Mouse (Mus musculus): ENCODE data around the gene Slc39a5. TPM values are rescaled to one million over a fixed set of nuclear protein-coding genes. Genes with fewer than 3 reads are reported as not detected.

The Slc39a5 gene
- total and polyA plus RNA-seq, 3 experiments, result not detected

DNA sequence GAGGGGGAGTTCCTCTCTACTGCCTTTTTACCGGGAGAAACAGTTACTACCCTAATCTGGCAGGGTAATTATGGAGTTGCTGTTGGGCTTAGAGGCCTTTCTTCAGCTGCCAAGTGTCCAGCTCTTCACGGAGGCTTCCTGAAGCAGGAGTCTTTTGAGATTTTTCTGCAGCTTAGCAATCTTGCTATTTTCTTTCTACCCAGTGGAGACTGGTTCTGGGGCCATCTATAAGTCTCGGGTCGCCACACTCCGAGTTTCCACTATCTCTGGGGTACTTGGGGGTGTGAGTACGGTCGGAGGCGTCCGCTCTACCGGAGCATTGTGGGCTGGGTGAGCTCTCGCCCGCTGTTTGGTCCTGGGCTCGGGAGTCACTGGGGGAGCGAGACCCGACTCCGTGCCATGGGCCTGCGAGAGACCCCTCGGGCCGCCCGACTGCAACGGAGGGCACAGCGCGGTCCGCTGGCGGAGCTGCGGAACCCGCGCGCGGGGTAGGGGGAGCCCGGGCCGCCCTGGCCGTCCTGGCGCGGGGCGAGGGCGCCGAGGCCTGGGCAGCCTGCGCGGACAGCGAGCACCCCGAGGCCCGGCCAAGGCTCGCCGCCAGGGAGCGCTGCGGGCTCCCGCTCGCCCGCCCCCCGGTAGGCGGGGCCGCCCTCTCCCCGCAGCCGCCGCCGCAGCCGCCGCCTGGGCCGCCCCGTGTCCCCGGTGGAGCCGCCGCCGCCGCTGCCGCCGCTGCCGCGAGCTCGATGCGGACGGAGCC lies 24.4 kb downstream of the Slc39a5 start, which contains the start of gene Ankrd52:
TSS of gene Ankrd52 (plus strand) at position 661 of the 757 bp plus-strand sequence.
- Histone ChIP-seq H3K4me3 (ENCODE audit: low read depth, low read length) (peak within 1 kb of the TSS; percentile 88), H3K4me1 (ENCODE audit: insufficient read depth, low read depth, low read length) (peaks cover 53% of the 10 kb centered on the region), H3K36me3 (replicated peaks) (peaks cover 36% of the 10 kb centered on the region), H3K27me3 (ENCODE audit: insufficient read depth, low read length) (no peaks in the 10 kb centered on the region), H3K9me3 (replicated peaks) (no peaks in the 10 kb centered on the region)
- DNase-seq (ENCODE audit: low spot score), result peak; percentile 95
- peak; percentile 12; the same call in 1 of the 2 replicates for ATAC-seq (ENCODE audit: extremely low read depth, insufficient number of reproducible peaks, low FRiP score, poor library complexity, severe bottlenecking)
- TF ChIP-seq CTCF (IDR thresholded peaks at IDR 0.05; ENCODE audit: low read depth, low read length) (peak; percentile 30; the same call in 1 of the 2 replicates), GATA1 (IDR thresholded peaks at IDR 0.05; ENCODE audit: borderline replicate concordance, low read length) (no peak)

GRCm38 (mm10) chr10:128376099-128376454 lies 25.0 kb downstream of the Slc39a5 start:
- TF ChIP-seq GATA2 (IDR thresholded peaks at IDR 0.05; ENCODE audit: borderline replicate concordance, low read depth, low read length), result no peak
- no peak for TF ChIP-seq POLR2AphosphoS5 (IDR thresholded peaks at IDR 0.05; ENCODE audit: insufficient replicate concordance, low read depth, low read length)
- TF ChIP-seq GATA1 (IDR thresholded peaks at IDR 0.05; ENCODE audit: borderline replicate concordance, low read length), result no peak
- TF ChIP-seq CTCF (IDR thresholded peaks at IDR 0.05; ENCODE audit: low read depth, low read length), result no peak
- TF ChIP-seq TAL1 (conservative IDR thresholded peaks at IDR 0.05; ENCODE audit: low read depth, low read length), result no peak
- H3K27me3 ChIP-seq (ENCODE audit: insufficient read depth, low read length), result no peaks in the 10 kb centered on the region
- H3K4me1 ChIP-seq (ENCODE audit: insufficient read depth, low read depth, low read length), result peaks cover 53% of the 10 kb centered on the region
- DNase-seq (ENCODE audit: low spot score) (no peak), ATAC-seq (ENCODE audit: extremely low read depth, insufficient number of reproducible peaks, low FRiP score, poor library complexity, severe bottlenecking) (no peak)
- H3K36me3 ChIP-seq (replicated peaks), result peaks cover 31% of the 10 kb centered on the region
- no peaks in the 10 kb centered on the region for H3K9me3 ChIP-seq (replicated peaks)
- H3K4me3 ChIP-seq (ENCODE audit: low read depth, low read length), result peak overlapping the region; percentile 88; the same call in 1 of the 2 replicates

- Histone ChIP-seq H3K4me3 (ENCODE audit: low read depth, low read length) (no peak overlapping the region), H3K36me3 (replicated peaks) (peaks cover 15% of the 10 kb centered on the region), H3K4me1 (ENCODE audit: insufficient read depth, low read depth, low read length) (peaks cover 57% of the 10 kb centered on the region), H3K9me3 (replicated peaks) (no peaks in the 10 kb centered on the region), H3K27me3 (ENCODE audit: insufficient read depth, low read length) (no peaks in the 10 kb centered on the region)
- DNase-seq (ENCODE audit: low spot score) (no peak), ATAC-seq (ENCODE audit: extremely low read depth, insufficient number of reproducible peaks, low FRiP score, poor library complexity, severe bottlenecking) (no peak)
- TF ChIP-seq GATA1 (IDR thresholded peaks at IDR 0.05; ENCODE audit: borderline replicate concordance, low read length) (no peak), POLR2AphosphoS5 (IDR thresholded peaks at IDR 0.05; ENCODE audit: insufficient replicate concordance, low read depth, low read length) (no peak), GATA2 (IDR thresholded peaks at IDR 0.05; ENCODE audit: borderline replicate concordance, low read depth, low read length) (no peak), TAL1 (conservative IDR thresholded peaks at IDR 0.05; ENCODE audit: low read depth, low read length) (no peak), CTCF (IDR thresholded peaks at IDR 0.05; ENCODE audit: low read depth, low read length) (no peak)
Observed at GRCm38 (mm10) chr10:128374393-128374792, 26.6 kb downstream of the Slc39a5 start.

- DNase-seq (ENCODE audit: low spot score), result no peak
- Histone ChIP-seq H3K4me3 (ENCODE audit: low read depth, low read length) (no peak overlapping the region), H3K9me3 (replicated peaks) (no peaks in the 10 kb centered on the region), H3K27me3 (ENCODE audit: insufficient read depth, low read length) (no peaks in the 10 kb centered on the region), H3K36me3 (replicated peaks) (peaks cover 3% of the 10 kb centered on the region), H3K4me1 (ENCODE audit: insufficient read depth, low read depth, low read length) (peaks cover 55% of the 10 kb centered on the region)
- ATAC-seq (ENCODE audit: extremely low read depth, insufficient number of reproducible peaks, low FRiP score, poor library complexity, severe bottlenecking), result peak; percentile 25; the same call in 1 of the 2 replicates
- TF ChIP-seq CTCF (IDR thresholded peaks at IDR 0.05; ENCODE audit: low read depth, low read length) (no peak), TAL1 (conservative IDR thresholded peaks at IDR 0.05; ENCODE audit: low read depth, low read length) (no peak), POLR2AphosphoS5 (IDR thresholded peaks at IDR 0.05; ENCODE audit: insufficient replicate concordance, low read depth, low read length) (no peak), GATA1 (IDR thresholded peaks at IDR 0.05; ENCODE audit: borderline replicate concordance, low read length) (no peak), GATA2 (IDR thresholded peaks at IDR 0.05; ENCODE audit: borderline replicate concordance, low read depth, low read length) (no peak)
Observed at GRCm38 (mm10) chr10:128372989-128373748, 27.9 kb downstream of the Slc39a5 start.

GRCm38 (mm10) chr10:128372142-128372541 lies 28.9 kb downstream of the Slc39a5 start:
- peaks cover 56% of the 10 kb centered on the region for H3K4me1 ChIP-seq (ENCODE audit: insufficient read depth, low read depth, low read length)
- no peak for DNase-seq (ENCODE audit: low spot score)

DNA sequence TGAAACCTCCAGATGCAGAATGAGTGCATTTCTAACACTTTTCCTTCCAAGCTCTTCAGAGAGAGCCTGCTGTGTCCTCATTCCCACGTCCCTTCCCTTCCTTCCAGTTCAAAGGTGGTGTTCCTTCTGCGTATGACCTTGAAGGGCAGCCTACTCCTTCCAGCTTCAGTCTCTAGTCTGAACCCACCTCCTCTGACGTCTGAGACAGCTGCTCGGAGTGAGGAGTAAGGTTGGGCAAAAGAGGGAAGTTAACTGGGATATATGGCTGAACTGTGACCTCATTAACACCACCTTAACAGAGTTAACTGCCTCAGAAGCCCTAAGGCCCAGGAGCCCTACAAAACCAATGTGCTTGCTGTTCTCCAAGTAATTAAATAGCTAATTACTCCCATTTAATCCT lies 30.4 kb downstream of the Slc39a5 start:
- peaks cover 9% of the 10 kb centered on the region for H3K36me3 ChIP-seq (replicated peaks)
- H3K9me3 ChIP-seq (replicated peaks), result no peaks in the 10 kb centered on the region
- no peak for ATAC-seq (ENCODE audit: extremely low read depth, insufficient number of reproducible peaks, low FRiP score, poor library complexity, severe bottlenecking)
- no peak overlapping the region for H3K4me3 ChIP-seq (ENCODE audit: low read depth, low read length)
- H3K4me1 ChIP-seq (ENCODE audit: insufficient read depth, low read depth, low read length), result peaks cover 57% of the 10 kb centered on the region
- TF ChIP-seq GATA2 (IDR thresholded peaks at IDR 0.05; ENCODE audit: borderline replicate concordance, low read depth, low read length) (no peak), CTCF (IDR thresholded peaks at IDR 0.05; ENCODE audit: low read depth, low read length) (no peak), TAL1 (conservative IDR thresholded peaks at IDR 0.05; ENCODE audit: low read depth, low read length) (no peak), GATA1 (IDR thresholded peaks at IDR 0.05; ENCODE audit: borderline replicate concordance, low read length) (no peak), POLR2AphosphoS5 (IDR thresholded peaks at IDR 0.05; ENCODE audit: insufficient replicate concordance, low read depth, low read length) (no peak)
- no peaks in the 10 kb centered on the region for H3K27me3 ChIP-seq (ENCODE audit: insufficient read depth, low read length)
- no peak for DNase-seq (ENCODE audit: low spot score)

More at GRCm38 (mm10) chr10:128372142-128372541, 28.9 kb downstream of the Slc39a5 start:
- no peak overlapping the region for H3K4me3 ChIP-seq (ENCODE audit: low read depth, low read length)
- ATAC-seq (ENCODE audit: extremely low read depth, insufficient number of reproducible peaks, low FRiP score, poor library complexity, severe bottlenecking), result no peak
- no peaks in the 10 kb centered on the region for H3K36me3 ChIP-seq (replicated peaks)
- H3K27me3 ChIP-seq (ENCODE audit: insufficient read depth, low read length), result no peaks in the 10 kb centered on the region
- H3K9me3 ChIP-seq (replicated peaks), result no peaks in the 10 kb centered on the region
- no peak for TF ChIP-seq CTCF (IDR thresholded peaks at IDR 0.05; ENCODE audit: low read depth, low read length)
- TF ChIP-seq GATA1 (IDR thresholded peaks at IDR 0.05; ENCODE audit: borderline replicate concordance, low read length), result no peak
- no peak for TF ChIP-seq TAL1 (conservative IDR thresholded peaks at IDR 0.05; ENCODE audit: low read depth, low read length)
- no peak for TF ChIP-seq POLR2AphosphoS5 (IDR thresholded peaks at IDR 0.05; ENCODE audit: insufficient replicate concordance, low read depth, low read length)
- no peak for TF ChIP-seq GATA2 (IDR thresholded peaks at IDR 0.05; ENCODE audit: borderline replicate concordance, low read depth, low read length)
